Mouse (Mus musculus) neural tube, embryonic 14.5 days (tissue): ENCODE measurements around the gene Tns2. TPM values are rescaled to one million over a fixed set of nuclear protein-coding genes. Genes with fewer than 3 reads are reported as not detected.

Source experiments
- polyA plus RNA-seq: library from polyadenylated mRNA; unstranded; fragments of >200 nt; fragmentation: Nextera tagmentation; extraction: Ambion mirVana; gene quantifications from 2 replicates; pipeline ENCODE4 v1.2.1, GENCODE M21; 2014

The Tns2 gene
- polyA plus RNA-seq, 1 experiment from 2014 or later = 4.3 TPM

Other genes with a start within 250 kb of the Tns2 start
- gene Krt1, start 249.6 kb upstream of the Tns2 start, polyA plus RNA-seq = 8.3 and 12.3 TPM in 2 replicates
- gene Krt77, start 230.7 kb upstream of the Tns2 start, polyA plus RNA-seq = 0.24 and 0.44 TPM in 2 replicates
- gene Krt76, start 207.5 kb upstream of the Tns2 start, polyA plus RNA-seq = not detected in 2 replicates
- gene Krt4, start 175.7 kb upstream of the Tns2 start, polyA plus RNA-seq = 0.09 and 0.12 TPM in 2 replicates
- 0.24 TPM in 2 replicates for gene Krt79, start 160.1 kb upstream of the Tns2 start, polyA plus RNA-seq
- 0.08 TPM in 1 of 2 replicates, not detected in the other for gene Krt78, start 146.1 kb upstream of the Tns2 start, polyA plus RNA-seq
- 0.49 and 1.4 TPM in 2 replicates for gene Krt8, start 95.9 kb upstream of the Tns2 start, polyA plus RNA-seq
- gene Krt18, start 72.2 kb upstream of the Tns2 start, polyA plus RNA-seq = 0.61 and 0.75 TPM in 2 replicates
- 77.6 and 96.9 TPM in 2 replicates for gene Eif4b, start 26.6 kb upstream of the Tns2 start, polyA plus RNA-seq
- gene Spryd3, start 35.8 kb downstream of the Tns2 start, polyA plus RNA-seq = 59.6 and 61.8 TPM in 2 replicates
- 0.74 and 1.7 TPM in 2 replicates for gene Igfbp6, start 43.9 kb downstream of the Tns2 start, polyA plus RNA-seq
- not detected in 2 replicates for gene Soat2, start 50.1 kb downstream of the Tns2 start, polyA plus RNA-seq
- 38.2 and 52.9 TPM in 2 replicates for gene Zfp740, start 102.8 kb downstream of the Tns2 start, polyA plus RNA-seq
- 28.7 and 36.5 TPM in 2 replicates for gene Csad, start 104.3 kb downstream of the Tns2 start, polyA plus RNA-seq
- gene Itgb7, start 131.5 kb downstream of the Tns2 start, polyA plus RNA-seq = 0.55 and 1.6 TPM in 2 replicates
- gene Rarg, start 157.1 kb downstream of the Tns2 start, polyA plus RNA-seq = 4.3 and 6.9 TPM in 2 replicates
- not detected in 2 replicates for gene Gm9918, start 170.2 kb downstream of the Tns2 start, polyA plus RNA-seq
- 54.0 and 55.1 TPM in 2 replicates for gene Mfsd5, start 179.0 kb downstream of the Tns2 start, polyA plus RNA-seq
- 3.4 and 4.4 TPM in 2 replicates for gene Espl1, start 195.9 kb downstream of the Tns2 start, polyA plus RNA-seq
- 546 and 560 TPM in 2 replicates for gene Pfdn5, start 225.7 kb downstream of the Tns2 start, polyA plus RNA-seq
- gene Myg1, start 231.3 kb downstream of the Tns2 start, polyA plus RNA-seq = 89.1 and 99.2 TPM in 2 replicates